Mouse (Mus musculus) forebrain, embryonic 11.5 days (tissue): Measurements from ENCODE around the gene Ttc6. TPM values are rescaled to one million over a fixed set of nuclear protein-coding genes. Genes with fewer than 3 reads are reported as not detected.
A peak's percentile ranks its signal among the peaks of the same experiment; 100 is the strongest.

Experiments
- ATAC-seq: fragments of 200-750 bp; cut with Nextera tagmentation; replicated peaks from 2 replicates; pipeline ENCODE4 v1.8.0; 2017; ENCODE audit warnings: moderate TSS enrichment; ENCODE audit not compliant: low FRiP score
- DNase-seq: peaks from one replicate; pipeline ENCODE4 v3.0.0-alpha.2; 2017; ENCODE audit warnings: low spot score
- H3K27ac ChIP-seq: fragments of 300-500 bp; sonication (generic); 2 replicates; pipeline ENCODE4 v1.5.1; 2014; ENCODE audit warnings: low read depth, low read length
- H3K27me3 ChIP-seq: fragments of 300-500 bp; sonication (generic); 2 replicates; pipeline ENCODE4 v1.6.1; 2014; ENCODE audit warnings: mild to moderate bottlenecking, low read length, mixed read lengths; ENCODE audit not compliant: control insufficient read depth, insufficient read depth
- H3K36me3 ChIP-seq: fragments of 300-500 bp; sonication (generic); 2 replicates; pipeline ENCODE4 v1.6.1; 2014; ENCODE audit warnings: mild to moderate bottlenecking, low read length, moderate library complexity, mixed read lengths; ENCODE audit not compliant: control insufficient read depth, insufficient read depth
- H3K4me1 ChIP-seq: fragments of 300-500 bp; sonication (generic); replicated peaks from 2 replicates; pipeline ENCODE4 v1.6.1; 2014; ENCODE audit warnings: low read length, mixed read lengths; ENCODE audit not compliant: control insufficient read depth, insufficient read depth
- H3K4me2 ChIP-seq: fragments of 300-500 bp; sonication (generic); 2 replicates; pipeline ENCODE4 v1.6.1; 2014; ENCODE audit warnings: low read depth, mild to moderate bottlenecking, low read length, moderate library complexity, mixed read lengths; ENCODE audit not compliant: severe bottlenecking
- H3K4me3 ChIP-seq: fragments of 300-500 bp; sonication (generic); 2 replicates; pipeline ENCODE4 v1.5.1; 2014; ENCODE audit warnings: low read depth, low read length
- H3K9ac ChIP-seq: fragments of 300-500 bp; sonication (generic); 2 replicates; pipeline ENCODE4 v1.6.1; 2014; ENCODE audit warnings: low read length
- H3K9me3 ChIP-seq: fragments of 300-500 bp; sonication (generic); 2 replicates; pipeline ENCODE4 v1.6.1; 2016; ENCODE audit warnings: low read length, mixed read lengths; ENCODE audit not compliant: control insufficient read depth
- WGBS: fragments of 180-500 bp; shearing (Covaris S2); extraction: QIAGEN DNeasy Blood & Tissue Kit; methylation state at CpG from one replicate; pipeline ENCODE4 v1.1.7; 2014; 5-methylcytosine and 5-hydroxymethylcytosine counted together
- polyA plus RNA-seq: library from polyadenylated mRNA; unstranded; fragments of >200 nt; fragmentation: Nextera tagmentation; extraction: Ambion mirVana; gene quantifications from 2 replicates; pipeline ENCODE4 v1.2.1, GENCODE M21; 2014

Ttc6 gene
- polyA plus RNA-seq, 1 experiment from 2014 or later: 0.44 TPM

- 2% methylated on average over 15 of the region's 15 CpGs for WGBS
- ATAC-seq (no peak), DNase-seq (no peak)
- H3K36me3 ChIP-seq: no peaks in the 10 kb centered on the region
- peaks cover 5% of the 10 kb centered on the region; the same call in 1 of the 2 replicates for H3K4me1 ChIP-seq
- no peak overlapping the region for H3K4me3 ChIP-seq
- no peak overlapping the region for H3K9ac ChIP-seq
- no peak overlapping the region for H3K4me2 ChIP-seq
- H3K27ac ChIP-seq: no peak overlapping the region
- H3K9me3 ChIP-seq: no peaks in the 10 kb centered on the region
- H3K27me3 ChIP-seq: peaks cover 92% of the 10 kb centered on the region
Observed at GRCm38 (mm10) chr12:57549667-57550160, 14.2 kb upstream of the Ttc6 start.

GRCm38 (mm10) chr12:57550181-57550808, 13.6 kb upstream of the Ttc6 start:
- Histone ChIP-seq H3K9me3 (no peaks in the 10 kb centered on the region), H3K4me1 (peaks cover 5% of the 10 kb centered on the region; the same call in 1 of the 2 replicates), H3K4me3 (no peak overlapping the region), H3K27me3 (peaks cover 92% of the 10 kb centered on the region), H3K4me2 (0 out of 2 replicates have a peak overlapping the region, but pooled peaks have one; percentile 2), H3K9ac (no peak overlapping the region), H3K27ac (no peak overlapping the region), H3K36me3 (no peaks in the 10 kb centered on the region)
- WGBS: under 1% methylated on average over 31 of the region's 31 CpGs
- no peak for ATAC-seq
- no peak for DNase-seq

GRCm38 (mm10) chr12:57550881-57551280, 13.0 kb upstream of the Ttc6 start:
- no peak overlapping the region for H3K27ac ChIP-seq
- H3K4me2 ChIP-seq: 0 out of 2 replicates have a peak overlapping the region, but pooled peaks have one; percentile 2
- peaks cover 92% of the 10 kb centered on the region for H3K27me3 ChIP-seq
- no peak for DNase-seq
- H3K4me3 ChIP-seq: no peak overlapping the region
- no peak overlapping the region for H3K9ac ChIP-seq
- H3K9me3 ChIP-seq: no peaks in the 10 kb centered on the region
- 1% methylated on average over 8 of the region's 8 CpGs for WGBS
- ATAC-seq: no peak
- H3K4me1 ChIP-seq: peaks cover 3% of the 10 kb centered on the region; the same call in 1 of the 2 replicates
- no peaks in the 10 kb centered on the region for H3K36me3 ChIP-seq

- WGBS: 9% methylated on average over 3 of the region's 3 CpGs
- Histone ChIP-seq H3K4me2 (no peak overlapping the region), H3K27ac (no peak overlapping the region), H3K4me3 (no peak overlapping the region), H3K9me3 (no peaks in the 10 kb centered on the region), H3K27me3 (peaks cover 82% of the 10 kb centered on the region), H3K36me3 (no peaks in the 10 kb centered on the region), H3K4me1 (peaks cover 3% of the 10 kb centered on the region; the same call in 1 of the 2 replicates), H3K9ac (no peak overlapping the region)
- ATAC-seq (no peak), DNase-seq (peak; percentile 50)
Observed at GRCm38 (mm10) chr12:57552286-57552685, 11.6 kb upstream of the Ttc6 start.

GRCm38 (mm10) chr12:57554091-57554490, 9.8 kb upstream of the Ttc6 start:
- no peak overlapping the region for H3K9ac ChIP-seq
- no peak overlapping the region for H3K4me3 ChIP-seq
- WGBS: 28% methylated on average over 3 of the region's 3 CpGs
- no peak overlapping the region for H3K4me2 ChIP-seq
- no peak overlapping the region for H3K27ac ChIP-seq
- H3K4me1 ChIP-seq: peaks cover 3% of the 10 kb centered on the region; the same call in 1 of the 2 replicates
- H3K27me3 ChIP-seq: peaks cover 65% of the 10 kb centered on the region
- ATAC-seq (no peak), DNase-seq (peak; percentile 36)
- no peaks in the 10 kb centered on the region for H3K9me3 ChIP-seq
- no peaks in the 10 kb centered on the region for H3K36me3 ChIP-seq

GRCm38 (mm10) chr12:57571773-57572172, 7.9 kb downstream of the Ttc6 start:
- 37% methylated on average over 9 of the region's 9 CpGs for WGBS
- Histone ChIP-seq H3K4me1 (peaks cover 5% of the 10 kb centered on the region; the same call in 1 of the 2 replicates), H3K27ac (no peak overlapping the region), H3K4me2 (no peak overlapping the region), H3K36me3 (no peaks in the 10 kb centered on the region), H3K27me3 (peaks cover 19% of the 10 kb centered on the region), H3K9ac (no peak overlapping the region), H3K4me3 (no peak overlapping the region), H3K9me3 (no peaks in the 10 kb centered on the region)
- DNase-seq (no peak), ATAC-seq (no peak)

GRCm38 (mm10) chr12:57572415-57572814, 8.5 kb downstream of the Ttc6 start:
- Histone ChIP-seq H3K9ac (no peak overlapping the region), H3K27ac (no peak overlapping the region), H3K4me3 (no peak overlapping the region), H3K4me1 (peaks cover 5% of the 10 kb centered on the region; the same call in 1 of the 2 replicates), H3K27me3 (peaks cover 19% of the 10 kb centered on the region), H3K36me3 (no peaks in the 10 kb centered on the region), H3K4me2 (no peak overlapping the region), H3K9me3 (no peaks in the 10 kb centered on the region; the same call in 1 of the 2 replicates)
- DNase-seq: no peak
- ATAC-seq: no peak

- H3K36me3 ChIP-seq: no peaks in the 10 kb centered on the region
- H3K27ac ChIP-seq: no peak overlapping the region
- ATAC-seq: peak; percentile 94
- peaks cover 5% of the 10 kb centered on the region; the same call in 1 of the 2 replicates for H3K4me1 ChIP-seq
- H3K4me3 ChIP-seq: peak overlapping the region; percentile 48
- H3K9ac ChIP-seq: peak overlapping the region; percentile 59
- peak overlapping the region; percentile 82 for H3K4me2 ChIP-seq
- H3K9me3 ChIP-seq: no peaks in the 10 kb centered on the region; the same call in 1 of the 2 replicates
- WGBS: 1% methylated on average over 70 of the region's 81 CpGs
- DNase-seq: peak; percentile 83
- peaks cover 19% of the 10 kb centered on the region for H3K27me3 ChIP-seq
Observed at GRCm38 (mm10) chr12:57575931-57576628, 12.2 kb downstream of the Ttc6 start.
